ENCODE assay signal across 10 mouse cellular contexts in the genomic region with DNA sequence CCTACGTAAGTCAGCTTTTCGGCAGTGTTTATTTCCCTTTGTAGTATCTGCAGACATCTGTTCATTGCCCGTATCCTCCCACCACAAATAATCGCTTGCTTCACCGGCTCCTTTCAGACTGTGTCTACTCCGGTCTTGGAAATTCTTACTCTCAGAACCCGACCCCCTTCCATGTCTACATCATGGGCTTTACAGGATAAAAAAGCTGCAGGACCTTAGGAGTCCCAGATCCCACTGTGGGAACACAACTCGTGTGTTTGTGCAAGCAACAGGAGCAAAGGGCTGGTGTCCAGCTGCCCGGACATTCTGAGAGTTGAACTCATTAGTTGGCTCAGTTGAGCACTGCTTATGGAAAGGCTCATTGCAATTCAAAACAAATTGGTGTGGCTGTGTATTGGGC. TPM values are rescaled to one million over a fixed set of nuclear protein-coding genes. Genes with fewer than 3 reads are reported as not detected.
DNase-seq lines count a peak whose midpoint lies in the region; ATAC-seq and TF ChIP-seq lines count a peak whose summit lies in the region.
"Had no signal": no experiment of that assay in that cellular context is flagged by ENCODE, and none has a peak within 500 bp of the region (broad histone marks: within the 10 kb centered on the region; RNA-seq: fewer than 3 reads in every experiment).

No protein-coding gene starts in this region.

- H3K27me3 ChIP-seq in heart, embryonic 12.5 days (replicated peaks), result no peaks in the 10 kb centered on the region
- H3K27me3 ChIP-seq in midbrain, postnatal 0 days (ENCODE audit: insufficient read depth, low read length), result no peaks in the 10 kb centered on the region
- no peaks in the 10 kb centered on the region for H3K27me3 ChIP-seq in midbrain, embryonic 15.5 days (replicated peaks)

- no peak overlapping the region for H3K4me3 ChIP-seq in heart, embryonic 12.5 days
- H3K4me3 ChIP-seq in midbrain, postnatal 0 days (ENCODE audit: low read depth, low read length), result no peak overlapping the region
- no peak overlapping the region for H3K4me3 ChIP-seq in midbrain, embryonic 15.5 days

- 54% methylated on average over 9 of the region's 9 CpGs for WGBS in heart, embryonic 12.5 days
- 32% methylated on average over 9 of the region's 9 CpGs for WGBS in midbrain, postnatal 0 days
- 29% methylated on average over 9 of the region's 9 CpGs for WGBS in midbrain, embryonic 15.5 days

- H3K4me2 ChIP-seq in heart, embryonic 12.5 days, result peak overlapping the region; percentile 13; the same call in 1 of the 2 replicates
- 0 out of 2 replicates have a peak overlapping the region, but pooled peaks have one; percentile 4 for H3K4me2 ChIP-seq in midbrain, postnatal 0 days (ENCODE audit: low read depth, low read length, poor library complexity, severe bottlenecking)
- H3K4me2 ChIP-seq in midbrain, embryonic 15.5 days, result no peak overlapping the region

- H3K9ac ChIP-seq in heart, embryonic 12.5 days, result no peak overlapping the region
- no peak overlapping the region for H3K9ac ChIP-seq in midbrain, postnatal 0 days (replicated peaks; ENCODE audit: low read length, poor library complexity, severe bottlenecking)
- no peak overlapping the region for H3K9ac ChIP-seq in midbrain, embryonic 15.5 days

- no peak for DNase-seq in heart, postnatal 25 days (ENCODE audit: low spot score)
- peak; percentile 21 for DNase-seq in midbrain, postnatal 0 days (ENCODE audit: low spot score)
- peak; percentile 31 for DNase-seq in kidney, postnatal 10 days
- DNase-seq in adipocyte (ENCODE audit: low spot score), result no peak
- DNase-seq in right cerebral cortex, adult 18-20 months, result no peak
- no peak for DNase-seq in layer of hippocampus, adult 11-12 months (ENCODE audit: low spot score)
- DNase-seq: B cell, adult 2 months; gastrocnemius, postnatal 36 days had no signal

- no peaks in the 10 kb centered on the region for H3K9me3 ChIP-seq in heart, embryonic 12.5 days (replicated peaks)
- no peaks in the 10 kb centered on the region for H3K9me3 ChIP-seq in midbrain, postnatal 0 days (ENCODE audit: low read length)
- H3K9me3 ChIP-seq in midbrain, embryonic 15.5 days, result no peaks in the 10 kb centered on the region

- H3K27ac ChIP-seq in heart, embryonic 12.5 days (ENCODE audit: poor library complexity, severe bottlenecking), result peak overlapping the region; percentile 58
- no peak overlapping the region for H3K27ac ChIP-seq in midbrain, postnatal 0 days (ENCODE audit: low read depth, low read length)
- no peak overlapping the region for H3K27ac ChIP-seq in midbrain, embryonic 15.5 days

- H3K36me3 ChIP-seq in heart, embryonic 12.5 days, result no peaks in the 10 kb centered on the region
- no peaks in the 10 kb centered on the region for H3K36me3 ChIP-seq in midbrain, postnatal 0 days (ENCODE audit: insufficient read depth, low read length)
- no peaks in the 10 kb centered on the region for H3K36me3 ChIP-seq in midbrain, embryonic 15.5 days (replicated peaks)

- intact Hi-C loops in heart, postnatal 25 days (cut with DNase I), result loop anchor here (5.0 kb wide), 1 partner anchor 32 kb away; no protein-coding TSS in a partner anchor

- peaks cover 10% of the 10 kb centered on the region; the same call in 1 of the 2 replicates for H3K4me1 ChIP-seq in heart, embryonic 12.5 days (replicated peaks)
- no peaks in the 10 kb centered on the region for H3K4me1 ChIP-seq in midbrain, postnatal 0 days (ENCODE audit: insufficient read depth, low read length)
- H3K4me1 ChIP-seq in midbrain, embryonic 15.5 days, result no peaks in the 10 kb centered on the region

- no peak for TF ChIP-seq CTCF in midbrain, postnatal 0 days (IDR thresholded peaks at IDR 0.05)

- ATAC-seq in heart, embryonic 12.5 days (ENCODE audit: insufficient number of reproducible peaks, low FRiP score), result no peak
- no peak for ATAC-seq in midbrain, postnatal 0 days (ENCODE audit: low FRiP score)
- ATAC-seq in midbrain, embryonic 15.5 days (replicated peaks), result no peak

RNA-seq across cellular contexts. Expression of a gene that starts 35.2 kb away (rescaled TPM):
- polyA plus RNA-seq in heart, embryonic 12.5 days (2016; fragmentation: Nextera tagmentation; extraction: Ambion mirVana), result 7.1 TPM in 2 replicates
- total RNA-seq in heart, postnatal 25 days (2021), result 10 to 100 TPM; 14.1 to 16.0 TPM
- 5.7 and 14.1 TPM in 2 replicates for total RNA-seq in midbrain, postnatal 0 days (2014; rRNA removed)
- 6.0 and 7.0 TPM in 2 replicates for polyA plus RNA-seq in midbrain, postnatal 0 days (2015; fragmentation: Nextera tagmentation; extraction: Ambion mirVana)
- polyA plus RNA-seq in midbrain, embryonic 15.5 days (2015; fragmentation: Nextera tagmentation; extraction: Ambion mirVana), result 4.1 and 4.7 TPM in 2 replicates

RNA-seq across cellular contexts. Expression of a gene that starts 46.9 kb away (rescaled TPM):
- polyA plus RNA-seq in heart, embryonic 12.5 days (2016; fragmentation: Nextera tagmentation; extraction: Ambion mirVana), result 8.1 and 9.2 TPM in 2 replicates
- 10 to 100 TPM; 11.2 to 12.7 TPM for total RNA-seq in heart, postnatal 25 days (2021)
- total RNA-seq in midbrain, postnatal 0 days (2014; rRNA removed), result 3.1 TPM in 1 of 2 replicates, not detected in the other
- 3.4 TPM in 2 replicates for polyA plus RNA-seq in midbrain, postnatal 0 days (2015; fragmentation: Nextera tagmentation; extraction: Ambion mirVana)
- 2.2 and 2.7 TPM in 2 replicates for polyA plus RNA-seq in midbrain, embryonic 15.5 days (2015; fragmentation: Nextera tagmentation; extraction: Ambion mirVana)

RNA-seq across cellular contexts. Expression of a gene that starts 47.0 kb away (rescaled TPM):
- 33.0 and 33.3 TPM in 2 replicates for polyA plus RNA-seq in heart, embryonic 12.5 days (2016; fragmentation: Nextera tagmentation; extraction: Ambion mirVana)
- total RNA-seq in heart, postnatal 25 days (2021), result 10 to 100 TPM; 41.1 to 45.2 TPM
- total RNA-seq in midbrain, postnatal 0 days (2014; rRNA removed), result 8.5 and 8.7 TPM in 2 replicates
- polyA plus RNA-seq in midbrain, postnatal 0 days (2015; fragmentation: Nextera tagmentation; extraction: Ambion mirVana), result 3.0 and 3.6 TPM in 2 replicates
- polyA plus RNA-seq in midbrain, embryonic 15.5 days (2015; fragmentation: Nextera tagmentation; extraction: Ambion mirVana), result 7.2 and 7.6 TPM in 2 replicates

Comparison
In these comparisons a context has a peak if more than half of its experiments do, and no peak if none do; other contexts are left out.
1. DNase-seq: peak in midbrain, postnatal 0 days (single experiment) and kidney, postnatal 10 days (single experiment); none in heart, postnatal 25 days (single experiment), adipocyte (single experiment), right cerebral cortex, adult 18-20 months (single experiment) and layer of hippocampus, adult 11-12 months (single experiment).